Mouse (Mus musculus) embryonic facial prominence, embryonic 10.5 days (tissue): ENCODE results near the gene Tiam1. TPM values are rescaled to one million over a fixed set of nuclear protein-coding genes. Genes with fewer than 3 reads are reported as not detected.

Experiments
- DNase-seq: peaks from one replicate; pipeline ENCODE4 v3.0.0-alpha.2; 2017; ENCODE audit warnings: low spot score
- H3K27ac ChIP-seq: fragments of 300-500 bp; sonication (generic); replicated peaks from 2 replicates; pipeline ENCODE4 v1.5.1; 2016; ENCODE audit warnings: mild to moderate bottlenecking
- H3K27me3 ChIP-seq: fragments of 300-500 bp; sonication (generic); replicated peaks from 2 replicates; pipeline ENCODE4 v1.6.1; 2016; ENCODE audit warnings: low read depth, mild to moderate bottlenecking; ENCODE audit not compliant: poor library complexity, severe bottlenecking
- H3K36me3 ChIP-seq: fragments of 300-500 bp; sonication (generic); replicated peaks from 2 replicates; pipeline ENCODE4 v1.6.1; 2016; ENCODE audit warnings: mild to moderate bottlenecking, moderate library complexity
- H3K4me1 ChIP-seq: fragments of 300-500 bp; sonication (generic); 2 replicates; pipeline ENCODE4 v1.6.1; 2016
- H3K4me3 ChIP-seq: fragments of 300-500 bp; sonication (generic); 2 replicates; pipeline ENCODE4 v1.5.1; 2016; ENCODE audit warnings: mild to moderate bottlenecking, moderate library complexity
- H3K9me3 ChIP-seq: fragments of 300-500 bp; sonication (generic); 2 replicates; pipeline ENCODE4 v1.6.1; 2016; ENCODE audit warnings: mild to moderate bottlenecking
- WGBS: fragments of 180-500 bp; shearing (Covaris S2); methylation state at CpG from one replicate; pipeline ENCODE4 v1.1.7; 2016; 5-methylcytosine and 5-hydroxymethylcytosine counted together
- polyA plus RNA-seq: library from polyadenylated mRNA; unstranded; fragments of >200 nt; fragmentation: Nextera tagmentation; extraction: Ambion mirVana; gene quantifications from 2 replicates; pipeline ENCODE4 v1.2.1, GENCODE M21; 2016

The Tiam1 gene
- polyA plus RNA-seq, 1 experiment from 2014 or later, result 25.3 TPM

DNA sequence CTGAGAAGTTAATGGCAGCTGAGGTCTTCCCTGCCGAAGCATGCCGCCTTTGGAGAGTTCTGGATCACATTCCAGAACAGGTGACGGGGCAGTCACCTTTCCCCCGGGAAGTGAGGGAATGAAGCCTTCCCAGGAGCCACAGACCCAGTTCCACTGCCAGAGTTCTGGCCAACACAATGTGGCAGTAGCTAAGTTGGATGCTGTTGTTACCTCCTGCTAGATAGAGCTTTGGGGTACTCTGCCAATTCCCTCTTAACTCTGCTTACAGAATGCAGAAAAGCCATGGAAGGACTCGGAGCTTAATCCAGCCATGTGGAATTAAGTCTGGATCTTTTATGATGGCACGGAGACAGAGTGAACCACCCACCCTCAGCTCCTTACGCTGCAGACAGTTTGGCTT lies 209.6 kb downstream of the Tiam1 start:
- Histone ChIP-seq H3K27me3 (no peaks in the 10 kb centered on the region), H3K4me3 (no peak overlapping the region), H3K36me3 (no peaks in the 10 kb centered on the region; the same call in 1 of the 2 replicates), H3K4me1 (peaks cover 10% of the 10 kb centered on the region), H3K27ac (no peak overlapping the region), H3K9me3 (no peaks in the 10 kb centered on the region)
- no peak for DNase-seq
- 85% methylated on average over 7 of the region's 7 CpGs for WGBS

DNA sequence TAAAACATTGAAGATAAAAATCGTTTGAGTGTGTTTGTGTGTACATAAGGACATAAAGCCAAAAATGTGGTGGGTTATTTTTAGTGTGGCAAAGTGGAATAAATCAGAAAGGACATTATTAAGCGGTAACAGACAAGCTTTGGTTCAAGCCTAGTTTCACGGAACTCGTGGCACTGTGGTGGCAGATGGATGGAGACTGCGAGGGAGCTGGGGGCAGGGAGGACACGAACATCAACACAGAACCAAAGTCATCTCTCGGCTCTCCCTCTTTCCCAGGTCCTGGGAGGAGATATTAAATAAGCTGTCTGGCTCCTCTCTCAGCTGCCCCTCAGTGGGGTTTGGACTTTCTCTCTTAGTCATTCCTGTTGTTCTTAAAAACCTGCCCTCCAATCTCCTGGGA lies 215.0 kb downstream of the Tiam1 start:
- Histone ChIP-seq H3K36me3 (no peaks in the 10 kb centered on the region; the same call in 1 of the 2 replicates), H3K27me3 (no peaks in the 10 kb centered on the region), H3K27ac (no peak overlapping the region), H3K9me3 (no peaks in the 10 kb centered on the region), H3K4me3 (no peak overlapping the region), H3K4me1 (0 out of 2 replicates have a peak, but pooled peaks cover 2% of the 10 kb centered on the region)
- no peak for DNase-seq
- WGBS, result 89% methylated on average over 7 of the region's 7 CpGs

DNA sequence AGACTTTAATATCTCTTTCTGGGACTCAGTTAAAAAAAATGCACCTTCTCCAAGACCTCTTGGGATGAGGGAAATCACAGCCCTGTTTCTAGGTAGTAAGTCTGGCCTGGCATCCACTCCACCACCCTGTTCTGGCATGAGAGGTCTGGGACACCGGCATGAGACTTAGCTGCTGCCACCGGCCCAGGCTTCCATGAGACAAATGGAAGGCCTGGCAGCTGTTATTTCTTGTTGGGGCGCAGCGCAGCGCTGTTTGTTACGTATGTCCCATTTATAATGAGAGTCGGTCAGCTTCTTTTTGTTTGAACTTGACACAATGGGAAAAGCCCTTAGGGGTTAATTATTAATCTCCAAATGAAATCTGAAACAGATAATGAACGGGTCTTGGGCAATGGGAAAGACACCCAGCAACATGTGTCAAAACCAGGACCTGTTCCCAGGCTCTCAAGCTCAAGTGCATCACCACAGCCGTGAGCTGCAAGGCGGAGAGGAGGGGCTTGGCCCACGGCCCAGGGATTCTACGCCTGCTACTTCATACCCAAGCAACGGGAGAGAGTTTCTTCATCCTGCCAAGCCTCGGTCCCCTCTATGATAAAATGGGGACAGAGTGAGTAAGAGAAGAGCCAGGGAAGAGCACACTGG lies 219.2 kb downstream of the Tiam1 start:
- H3K27ac ChIP-seq, result no peak overlapping the region
- no peak for DNase-seq
- WGBS, result 85% methylated on average over 14 of the region's 14 CpGs
- H3K36me3 ChIP-seq, result no peaks in the 10 kb centered on the region
- H3K9me3 ChIP-seq, result no peaks in the 10 kb centered on the region
- H3K4me3 ChIP-seq, result no peak overlapping the region
- H3K4me1 ChIP-seq, result 0 out of 2 replicates have a peak, but pooled peaks cover 7% of the 10 kb centered on the region
- H3K27me3 ChIP-seq, result no peaks in the 10 kb centered on the region

- H3K36me3 ChIP-seq, result no peaks in the 10 kb centered on the region
- 0 out of 2 replicates have a peak, but pooled peaks cover 7% of the 10 kb centered on the region for H3K4me1 ChIP-seq
- DNase-seq, result no peak
- WGBS, result 89% methylated on average over 8 of the region's 8 CpGs
- no peak overlapping the region for H3K27ac ChIP-seq
- no peaks in the 10 kb centered on the region for H3K9me3 ChIP-seq
- H3K27me3 ChIP-seq, result no peaks in the 10 kb centered on the region
- no peak overlapping the region for H3K4me3 ChIP-seq
Measured at GRCm38 (mm10) chr16:89923311-89923710, 220.3 kb downstream of the Tiam1 start.

DNA sequence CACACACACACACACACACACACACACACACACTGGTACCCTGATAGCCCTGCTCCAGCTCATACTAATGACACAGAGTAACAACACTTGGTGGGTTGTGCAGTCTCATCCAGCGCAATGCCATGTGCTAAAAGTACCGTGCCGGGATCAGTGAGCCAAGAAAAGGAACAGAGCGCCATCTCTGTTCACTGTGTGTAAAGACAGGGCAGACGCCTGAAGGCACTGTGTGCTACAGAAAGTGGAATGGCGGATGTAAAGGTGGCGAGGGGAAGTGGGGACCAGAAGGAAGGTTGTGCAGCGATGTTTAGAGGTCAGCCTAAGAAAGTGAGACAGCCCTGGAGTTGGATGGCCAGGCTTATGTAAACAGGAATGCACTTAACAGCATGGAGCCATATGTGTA lies 221.1 kb downstream of the Tiam1 start:
- no peak overlapping the region for H3K4me3 ChIP-seq
- no peak for DNase-seq
- H3K9me3 ChIP-seq, result no peaks in the 10 kb centered on the region
- H3K36me3 ChIP-seq, result no peaks in the 10 kb centered on the region
- 87% methylated on average over 8 of the region's 8 CpGs for WGBS
- no peaks in the 10 kb centered on the region for H3K27me3 ChIP-seq
- no peak overlapping the region for H3K27ac ChIP-seq
- H3K4me1 ChIP-seq, result 0 out of 2 replicates have a peak, but pooled peaks cover 7% of the 10 kb centered on the region

- H3K4me1 ChIP-seq, result 0 out of 2 replicates have a peak, but pooled peaks cover 7% of the 10 kb centered on the region
- H3K36me3 ChIP-seq, result no peaks in the 10 kb centered on the region
- H3K27ac ChIP-seq, result no peak overlapping the region
- H3K27me3 ChIP-seq, result no peaks in the 10 kb centered on the region
- no peak for DNase-seq
- no peaks in the 10 kb centered on the region for H3K9me3 ChIP-seq
- H3K4me3 ChIP-seq, result no peak overlapping the region
- WGBS, result 88% methylated on average over 14 of the region's 14 CpGs
Measured at GRCm38 (mm10) chr16:89921370-89921769, 222.2 kb downstream of the Tiam1 start.

GRCm38 (mm10) chr16:89920417-89920816 lies 223.2 kb downstream of the Tiam1 start:
- Histone ChIP-seq H3K4me3 (no peak overlapping the region), H3K4me1 (0 out of 2 replicates have a peak, but pooled peaks cover 7% of the 10 kb centered on the region), H3K27ac (no peak overlapping the region), H3K9me3 (no peaks in the 10 kb centered on the region), H3K36me3 (no peaks in the 10 kb centered on the region), H3K27me3 (no peaks in the 10 kb centered on the region)
- 75% methylated on average over 8 of the region's 8 CpGs for WGBS
- DNase-seq, result no peak

GRCm38 (mm10) chr16:89917404-89917803 lies 226.2 kb downstream of the Tiam1 start:
- no peak for DNase-seq
- 96% methylated on average over 15 of the region's 15 CpGs for WGBS
- peaks cover 10% of the 10 kb centered on the region; the same call in 1 of the 2 replicates for H3K4me1 ChIP-seq

DNA sequence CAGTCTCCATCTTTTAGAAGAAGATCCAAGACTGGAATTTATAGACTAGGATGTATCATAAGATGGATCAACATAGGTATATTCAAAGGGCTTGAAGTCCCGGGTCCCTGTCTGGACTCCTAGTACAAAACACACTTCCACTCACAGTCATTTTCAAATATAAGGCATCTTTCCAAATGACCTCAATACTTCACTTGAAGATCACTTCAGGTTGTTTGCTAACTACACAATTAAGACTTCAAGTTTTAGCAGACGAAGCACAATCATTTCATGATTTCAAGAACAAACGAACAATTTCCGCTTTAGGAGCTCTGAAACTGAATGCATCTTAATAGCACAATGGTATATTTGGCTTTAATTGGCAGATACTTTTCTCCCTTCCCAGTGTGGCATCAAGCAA lies 228.6 kb downstream of the Tiam1 start:
- 93% methylated on average over 4 of the region's 4 CpGs for WGBS

More at GRCm38 (mm10) chr16:89917404-89917803, 226.2 kb downstream of the Tiam1 start:
- Histone ChIP-seq H3K36me3 (no peaks in the 10 kb centered on the region), H3K9me3 (no peaks in the 10 kb centered on the region), H3K27ac (no peak overlapping the region), H3K4me3 (no peak overlapping the region), H3K27me3 (no peaks in the 10 kb centered on the region)

DNA sequence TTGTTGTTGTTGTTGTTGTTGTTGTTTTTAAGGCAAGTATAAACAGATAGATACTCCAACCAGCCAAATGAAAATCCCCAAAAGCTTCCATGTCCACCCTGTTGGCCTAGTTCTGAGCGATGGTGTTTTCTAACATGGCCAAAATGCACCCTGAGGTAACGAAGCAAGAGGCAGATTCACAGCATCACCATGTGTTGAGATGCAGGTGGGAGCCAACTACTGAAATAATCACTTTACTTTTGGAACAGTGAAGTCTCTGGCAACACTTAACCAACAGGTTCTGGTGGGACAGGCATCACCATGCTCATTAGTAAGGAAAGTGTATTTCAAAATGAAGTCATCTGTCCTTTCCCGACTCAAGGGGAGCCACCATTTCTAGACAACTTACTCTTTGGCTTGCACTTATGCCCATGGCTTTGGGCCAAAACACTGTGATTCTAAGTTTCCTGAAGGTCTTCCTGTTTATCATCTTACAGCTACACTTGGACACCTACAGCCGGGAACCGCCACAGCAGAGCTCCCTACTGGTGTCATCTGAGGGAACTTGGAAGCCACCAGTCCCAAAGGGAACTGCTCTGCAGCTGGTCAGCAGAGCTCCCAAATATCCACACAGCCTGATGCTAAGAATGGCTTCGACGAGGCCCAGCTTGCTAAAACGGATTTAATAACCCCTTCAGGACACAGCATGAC lies 230.7 kb downstream of the Tiam1 start:
- H3K27ac ChIP-seq, result no peak overlapping the region
- H3K36me3 ChIP-seq, result no peaks in the 10 kb centered on the region
- H3K27me3 ChIP-seq, result no peaks in the 10 kb centered on the region
- H3K4me1 ChIP-seq, result peaks cover 16% of the 10 kb centered on the region
- no peak for DNase-seq
- no peaks in the 10 kb centered on the region for H3K9me3 ChIP-seq
- H3K4me3 ChIP-seq, result no peak overlapping the region
- 85% methylated on average over 8 of the region's 8 CpGs for WGBS

More for the DNA sequence above, 228.6 kb downstream of the Tiam1 start:
- Histone ChIP-seq H3K4me3 (no peak overlapping the region), H3K9me3 (no peaks in the 10 kb centered on the region), H3K27ac (no peak overlapping the region), H3K4me1 (peaks cover 5% of the 10 kb centered on the region; the same call in 1 of the 2 replicates), H3K27me3 (no peaks in the 10 kb centered on the region), H3K36me3 (no peaks in the 10 kb centered on the region)
- DNase-seq, result no peak

DNA sequence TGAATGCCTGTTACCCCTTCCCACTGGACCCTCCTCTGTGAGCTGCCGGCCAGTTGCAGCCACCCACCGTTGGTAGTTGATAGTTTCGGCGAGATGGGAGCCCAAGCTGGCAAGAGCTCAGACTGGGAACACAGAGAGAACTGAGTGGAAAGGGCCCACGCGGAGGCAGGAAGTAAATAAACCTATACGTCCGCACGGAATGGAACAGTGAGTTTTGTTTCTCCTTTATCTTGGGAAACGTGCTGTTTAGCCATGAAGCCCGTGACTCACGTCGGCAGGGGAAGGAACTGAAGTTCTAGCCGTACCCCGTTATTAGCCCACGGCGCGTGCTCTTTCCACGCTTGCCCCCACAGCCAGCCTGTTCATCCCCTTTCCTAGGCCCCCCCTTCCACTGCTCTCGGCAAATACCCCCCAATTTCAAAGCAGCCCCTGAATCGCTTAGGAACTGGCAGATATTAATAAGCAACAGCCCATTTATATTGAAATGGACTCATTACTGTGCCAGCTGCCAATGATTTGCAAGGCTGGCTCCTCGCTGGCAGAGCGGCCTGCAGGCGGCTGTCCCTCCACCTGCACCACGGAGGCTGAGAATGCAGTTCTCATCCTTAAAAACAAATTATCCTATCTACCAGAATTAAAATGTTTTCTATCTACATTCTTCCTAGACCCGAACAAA lies 234.0 kb downstream of the Tiam1 start:
- 81% methylated on average over 26 of the region's 26 CpGs for WGBS
- Histone ChIP-seq H3K9me3 (no peaks in the 10 kb centered on the region), H3K36me3 (no peaks in the 10 kb centered on the region), H3K27ac (no peak overlapping the region), H3K4me1 (peaks cover 20% of the 10 kb centered on the region), H3K27me3 (no peaks in the 10 kb centered on the region), H3K4me3 (no peak overlapping the region)
- DNase-seq, result no peak

GRCm38 (mm10) chr16:89907651-89908050 lies 235.9 kb downstream of the Tiam1 start:
- WGBS, result 83% methylated on average over 9 of the region's 9 CpGs
- H3K27me3 ChIP-seq, result no peaks in the 10 kb centered on the region
- H3K27ac ChIP-seq, result no peak overlapping the region
- H3K4me3 ChIP-seq, result no peak overlapping the region
- no peak for DNase-seq
- H3K36me3 ChIP-seq, result no peaks in the 10 kb centered on the region
- peaks cover 15% of the 10 kb centered on the region for H3K4me1 ChIP-seq
- no peaks in the 10 kb centered on the region for H3K9me3 ChIP-seq
